Mouse (Mus musculus) lung, postnatal 0 days (tissue): Measurements from ENCODE around the gene 4931428L18Rik.

Experiments used
- CTCF ChIP-seq: IDR thresholded peaks from 2 replicates; pipeline ENCODE4 v1.5.1; 2016; ENCODE audit warnings: antibody characterized with exemption, mild to moderate bottlenecking
- EP300 ChIP-seq: IDR thresholded peaks from 2 replicates; pipeline ENCODE4 v1.6.1; 2016; ENCODE audit warnings: antibody characterized with exemption, mild to moderate bottlenecking, control low read depth

DNA sequence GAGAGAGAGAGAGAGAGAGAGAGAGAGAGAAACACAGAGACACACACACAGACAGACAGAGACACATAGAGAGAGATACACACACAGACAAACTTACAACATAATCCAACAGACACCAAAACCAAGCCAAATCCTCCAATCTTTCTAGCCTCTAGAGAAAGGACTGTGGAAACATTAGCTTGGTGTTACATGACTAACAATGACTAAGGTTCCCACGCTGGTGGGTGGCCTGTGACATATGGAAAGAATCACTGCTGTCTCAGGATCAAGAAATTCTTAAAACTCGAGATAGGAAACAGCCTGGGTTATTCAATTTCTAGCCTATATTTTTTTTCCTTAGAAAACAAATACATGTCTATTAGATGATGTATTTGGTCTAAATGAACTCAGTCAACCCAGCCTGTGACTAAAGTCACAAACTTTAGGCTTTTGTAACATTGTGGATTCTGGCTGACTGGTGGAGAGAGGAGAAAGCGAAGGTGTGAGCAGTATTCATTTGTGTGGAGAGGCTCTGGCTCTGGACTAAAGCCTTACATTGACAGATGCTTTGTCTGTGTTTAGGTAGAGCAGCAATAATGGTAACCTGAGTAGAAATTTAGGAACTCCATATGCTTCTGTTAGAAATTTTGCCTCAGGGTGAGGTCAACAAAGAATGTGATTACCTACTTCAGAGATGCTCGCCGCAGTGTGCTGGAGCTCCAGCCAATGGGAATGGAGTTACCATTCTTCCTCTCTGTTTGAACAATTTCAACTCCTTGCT lies 126.6 kb downstream of the 4931428L18Rik start:
- TF ChIP-seq CTCF (no peak), EP300 (no peak)
